Mouse (Mus musculus): ENCODE measurements around the gene Ndufaf1.
"Not testable (repeated sequence)": the region's sequence is repeated elsewhere in the genome, so short reads cannot be mapped to it uniquely, and the experiment has no call there.

Gene Ndufaf1

DNA sequence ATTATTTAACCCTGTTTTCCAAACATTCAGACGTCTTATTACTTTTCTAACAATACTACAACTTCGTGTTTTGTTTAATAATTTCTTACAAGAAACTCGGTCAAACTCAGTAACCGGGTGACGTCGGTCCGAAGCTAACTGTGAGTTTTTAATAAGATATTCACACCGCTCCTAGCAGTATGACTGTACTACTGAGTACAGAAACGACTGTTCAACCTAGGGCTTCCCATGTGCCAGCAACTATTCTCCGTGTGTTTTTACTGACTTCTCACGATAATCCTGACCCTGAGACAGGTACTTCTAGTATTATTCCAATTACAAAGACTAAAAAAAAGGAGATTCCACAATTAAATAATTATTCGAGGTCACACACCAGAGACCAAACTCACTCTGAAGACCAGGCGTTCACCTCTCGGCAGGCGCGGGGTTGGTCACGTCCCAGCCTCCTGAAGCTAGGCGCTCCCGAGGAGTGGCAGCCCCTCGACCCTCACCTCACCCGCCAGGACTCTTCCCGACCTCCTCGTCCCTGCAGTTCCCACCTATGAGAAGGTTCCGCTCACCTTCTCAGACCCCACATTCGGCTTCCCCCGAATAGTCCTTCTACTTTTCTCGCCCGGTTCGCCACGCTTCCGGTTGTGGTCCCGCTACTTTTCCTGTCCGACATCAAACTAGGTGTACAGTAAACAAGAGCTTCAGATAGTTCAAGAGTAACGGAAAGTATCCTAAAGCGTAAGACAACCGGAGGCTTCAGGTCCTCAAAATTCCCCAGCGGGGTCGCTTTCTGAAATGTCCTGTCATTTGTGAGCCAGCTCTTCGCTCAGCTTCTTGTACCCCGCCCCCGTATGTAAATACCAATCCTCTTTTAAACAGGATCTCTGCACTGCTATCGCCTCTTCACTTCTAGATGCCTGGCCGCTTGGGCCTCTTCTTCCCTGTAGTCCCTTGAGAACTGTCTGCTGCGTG, at the start of gene Ndufaf1:
TSS of gene Ndufaf1 (minus strand) at position 608 of the 963 bp plus-strand sequence.
- ChIA-PET POLR2A (interaction anchor here (0.5 to 4.2 kb wide), 47 partner anchors 9 to 414 kb away, joined by 3 to 33 read pairs (median 4); partner anchors contain the start of genes Rtf1 (in 4 of the 4), Itpka (in 2 of the 4), Chp1 (in 1 of the 4) and Exd1 (in 1 of the 4)), CTCF (interaction anchor here in 3 of 4 experiments (0.8 to 1.6 kb wide), 5 partner anchors 12 to 406 kb away, joined by 3 to 4 read pairs (median 3); partner anchors contain the start of genes Chp1 (in 1 of the 3), Exd1 (in 1 of the 3) and Rtf1 (in 1 of the 3))

DNA sequence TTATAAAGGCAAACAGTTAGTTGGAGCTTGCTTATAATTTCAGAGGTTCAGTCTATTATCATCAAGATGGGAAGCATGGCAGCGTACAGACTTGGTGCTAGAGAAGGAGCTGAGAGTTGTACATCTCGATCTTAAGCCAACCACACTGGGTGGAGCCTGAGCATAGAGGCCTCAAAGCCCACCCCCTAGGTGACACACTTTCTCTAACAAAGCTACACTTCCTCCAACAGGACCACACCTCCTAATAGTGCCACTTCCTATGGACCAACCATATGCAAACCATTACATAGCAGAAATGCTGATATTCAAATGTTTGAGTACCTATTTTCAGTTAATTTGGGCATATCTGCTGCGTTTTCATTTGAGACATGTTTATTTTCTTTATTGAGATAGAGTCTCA, 47.4 kb upstream of the Ndufaf1 start:
- POLR2A ChIA-PET: interaction anchor here in 3 of 4 experiments (0.8 to 6.2 kb wide), 17 partner anchors 10 to 232 kb away, joined by 3 to 55 read pairs (median 4); partner anchors contain the start of genes Ino80 (in 1 of the 3), Itpka (in 1 of the 3), Ltk (in 1 of the 3) and Rtf1 (in 1 of the 3)
- CTCF ChIA-PET: no interaction called here

DNA sequence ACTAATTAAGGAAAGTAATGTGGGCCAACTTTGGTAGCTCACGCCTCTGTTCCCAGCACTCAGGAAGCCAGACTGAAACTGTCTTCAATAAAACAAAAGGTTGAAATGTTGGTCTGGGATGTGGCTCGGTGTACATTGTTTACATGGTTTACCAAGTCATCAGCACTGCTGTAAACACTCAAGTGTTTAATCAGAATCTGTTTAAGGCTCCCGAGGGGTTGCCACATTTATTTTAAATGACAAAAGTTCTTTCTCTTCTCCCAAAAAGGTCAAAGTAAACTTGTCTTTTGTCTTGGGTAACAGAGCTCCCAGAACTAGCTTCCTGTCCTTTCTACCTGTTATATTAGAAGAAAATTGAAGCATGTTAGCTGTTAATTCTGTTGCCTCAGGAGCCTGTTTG, 45.0 kb upstream of the Ndufaf1 start:
- ChIA-PET CTCF (interaction anchor here in 2 of 4 experiments (1.0 kb wide), 2 partner anchors 15 kb away, joined by 3 read pairs; no protein-coding TSS in a partner anchor), POLR2A (interaction anchor here (0.6 to 6.2 kb wide), 35 partner anchors 9 to 765 kb away, joined by 3 to 55 read pairs (median 4); partner anchors contain the start of genes Rtf1 (in 2 of the 4), Itpka (in 1 of the 4), Ltk (in 1 of the 4) and Rpap1 (in 1 of the 4))

- ChIA-PET POLR2A (interaction anchor here in 3 of 4 experiments (0.6 to 1.9 kb wide), 8 partner anchors 11 to 147 kb away, joined by 3 to 8 read pairs (median 3); partner anchors contain the start of gene Rtf1 (in 1 of the 3)), CTCF (interaction anchor here in 2 of 4 experiments (0.6 kb wide), 2 partner anchors 243 to 339 kb away, joined by 3 to 4 read pairs; no protein-coding TSS in a partner anchor)
Observed at GRCm38 (mm10) chr2:119703171-119703570, 40.5 kb upstream of the Ndufaf1 start.

GRCm38 (mm10) chr2:119699962-119700361, 37.3 kb upstream of the Ndufaf1 start:
- ChIA-PET CTCF (interaction anchor here in 1 of 4 experiments (1.4 kb wide), 1 partner anchor 7 kb away, joined by 3 read pairs; no protein-coding TSS in a partner anchor), POLR2A (interaction anchor here in 2 of 4 experiments (1.0 to 2.0 kb wide), 4 partner anchors 9 to 41 kb away, joined by 3 to 7 read pairs (median 4); no protein-coding TSS in a partner anchor)

GRCm38 (mm10) chr2:119698472-119698871, 35.8 kb upstream of the Ndufaf1 start:
- ChIA-PET CTCF (no interaction called here), POLR2A (interaction anchor here in 1 of 4 experiments (0.6 to 1.4 kb wide), 2 partner anchors 14 to 180 kb away, joined by 4 to 6 read pairs; no protein-coding TSS in a partner anchor)

GRCm38 (mm10) chr2:119696111-119696510, 33.5 kb upstream of the Ndufaf1 start:
- ChIA-PET CTCF (interaction anchor here in 3 of 4 experiments (0.6 to 0.7 kb wide), 3 partner anchors 24 to 465 kb away, joined by 3 to 6 read pairs (median 3); no protein-coding TSS in a partner anchor), POLR2A (interaction anchor here in 1 of 4 experiments (1.0 to 2.0 kb wide), 4 partner anchors 10 to 33 kb away, joined by 3 to 5 read pairs (median 4); partner anchors contain the start of gene Ndufaf1)

DNA sequence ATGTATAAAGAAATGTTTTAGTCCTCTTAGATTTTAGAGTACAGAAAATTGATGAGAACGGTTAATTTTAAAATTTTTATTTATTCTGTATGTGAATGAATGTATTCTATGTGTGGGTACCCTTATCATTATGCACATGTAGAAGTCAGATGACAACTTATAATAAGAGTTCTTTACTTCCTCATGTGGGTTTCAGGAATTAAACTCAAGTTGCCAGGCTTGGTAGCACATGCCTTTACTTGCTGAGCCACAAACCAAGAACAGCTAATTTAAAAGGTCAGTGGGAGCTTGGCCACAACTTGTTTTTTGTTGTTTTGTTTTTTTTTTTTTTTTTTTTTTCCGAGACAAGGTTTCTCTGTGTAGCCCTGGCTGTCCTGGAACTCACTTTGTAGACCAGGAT, 32.2 kb upstream of the Ndufaf1 start:
- CTCF ChIA-PET: interaction anchor here in 1 of 4 experiments (0.5 kb wide), 1 partner anchor 57 kb away, joined by 3 read pairs; no protein-coding TSS in a partner anchor

DNA sequence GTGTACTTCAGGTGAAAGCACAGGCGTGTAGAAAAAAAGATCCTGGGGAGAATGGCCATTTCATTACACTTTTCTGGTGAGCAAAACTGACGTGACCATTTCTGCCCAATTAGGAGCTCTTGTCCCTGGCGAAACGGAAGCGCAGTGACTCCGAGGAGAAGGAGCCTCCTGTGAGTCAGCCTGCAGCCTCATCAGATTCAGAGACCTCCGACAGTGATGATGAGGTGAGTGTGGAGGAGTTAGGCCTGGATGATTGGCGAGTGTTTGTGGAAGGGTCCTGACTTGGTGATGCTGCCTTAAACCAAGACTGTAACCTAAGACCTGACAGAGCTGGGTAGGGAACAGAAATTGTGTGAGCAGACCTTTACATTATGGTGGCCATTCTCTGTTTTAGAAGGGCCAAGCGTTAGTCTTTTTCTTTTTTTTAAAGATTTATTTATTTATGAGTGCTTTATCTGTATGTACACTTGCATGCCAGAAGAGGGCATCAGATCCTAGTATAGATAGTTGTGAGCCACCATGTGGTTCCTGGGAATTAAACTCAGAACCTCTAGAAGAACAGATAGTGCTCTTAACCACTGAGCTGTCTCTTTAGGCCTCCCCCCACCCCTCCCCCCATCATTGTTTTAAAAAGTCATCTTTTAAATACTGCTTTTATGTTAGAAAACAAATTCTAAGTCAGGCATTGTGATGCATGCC, 29.5 kb upstream of the Ndufaf1 start:
- ChIA-PET POLR2A (interaction anchor here in 3 of 4 experiments (0.6 to 2.6 kb wide), 21 partner anchors 9 to 647 kb away, joined by 3 to 12 read pairs (median 4); partner anchors contain the start of genes Itpka (in 1 of the 3), Rpap1 (in 1 of the 3) and Rtf1 (in 1 of the 3)), CTCF (interaction anchor here (0.6 to 1.4 kb wide), 13 partner anchors 9 to 1724 kb away, joined by 3 to 8 read pairs (median 3); no protein-coding TSS in a partner anchor)

More for the DNA sequence above, 32.2 kb upstream of the Ndufaf1 start:
- POLR2A ChIA-PET: interaction anchor here in 1 of 4 experiments (0.6 to 0.7 kb wide), 3 partner anchors 15 to 1013 kb away, joined by 3 read pairs; no protein-coding TSS in a partner anchor

- CTCF ChIA-PET: no interaction called here
Observed at GRCm38 (mm10) chr2:119683706-119684105, 21.1 kb upstream of the Ndufaf1 start.

GRCm38 (mm10) chr2:119675831-119676230, 13.2 kb upstream of the Ndufaf1 start:
- CTCF ChIA-PET: interaction anchor here in 1 of 4 experiments (1.4 kb wide), 1 partner anchor 41 kb away, joined by 5 read pairs; no protein-coding TSS in a partner anchor

More at GRCm38 (mm10) chr2:119683706-119684105, 21.1 kb upstream of the Ndufaf1 start:
- POLR2A ChIA-PET: no interaction called here

DNA sequence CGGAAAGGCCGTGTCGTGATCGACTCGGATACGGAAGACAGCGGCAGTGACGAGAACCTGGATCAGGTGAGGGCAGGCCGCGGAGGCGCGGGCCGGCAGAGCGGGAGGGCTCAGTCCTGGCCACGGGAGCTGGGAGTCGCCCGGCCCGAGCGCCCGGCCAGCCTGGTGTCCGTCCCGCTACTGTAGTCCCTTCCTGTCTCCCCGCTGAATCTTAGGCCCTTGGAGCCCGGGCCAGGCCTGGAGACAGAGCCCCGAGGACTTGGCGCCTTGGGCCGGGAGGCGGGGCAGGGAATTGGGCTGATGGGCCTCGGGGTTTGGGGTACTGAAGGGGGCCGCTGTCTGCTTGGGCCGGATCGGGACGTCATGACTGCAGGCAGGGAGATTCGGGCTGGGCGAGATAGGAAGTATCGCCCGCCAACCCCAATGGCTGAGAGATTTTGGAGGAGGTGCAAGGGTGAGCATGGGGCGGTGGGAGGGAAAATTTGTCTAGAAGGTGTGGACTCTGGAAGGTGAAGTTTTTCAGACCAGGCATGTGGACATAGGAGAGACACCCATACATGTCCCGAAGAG, 12.7 kb upstream of the Ndufaf1 start:
- ChIA-PET POLR2A (interaction anchor here (0.6 to 3.4 kb wide), 24 partner anchors 10 to 422 kb away, joined by 3 to 33 read pairs (median 4); partner anchors contain the start of genes Ndufaf1 (in 4 of the 4), Chp1 (in 1 of the 4), Exd1 (in 1 of the 4) and Ino80 (in 1 of the 4)), CTCF (interaction anchor here in 2 of 4 experiments (0.5 to 1.4 kb wide), 6 partner anchors 13 to 394 kb away, joined by 3 to 5 read pairs (median 3); partner anchors contain the start of genes Chp1 (in 1 of the 2), Exd1 (in 1 of the 2) and Ndufaf1 (in 1 of the 2))

More at GRCm38 (mm10) chr2:119675831-119676230, 13.2 kb upstream of the Ndufaf1 start:
- POLR2A ChIA-PET: interaction anchor here in 3 of 4 experiments (0.6 to 3.4 kb wide), 12 partner anchors 10 to 198 kb away, joined by 3 to 33 read pairs (median 6); partner anchors contain the start of genes Ndufaf1 (in 2 of the 3) and Ino80 (in 1 of the 3)

DNA sequence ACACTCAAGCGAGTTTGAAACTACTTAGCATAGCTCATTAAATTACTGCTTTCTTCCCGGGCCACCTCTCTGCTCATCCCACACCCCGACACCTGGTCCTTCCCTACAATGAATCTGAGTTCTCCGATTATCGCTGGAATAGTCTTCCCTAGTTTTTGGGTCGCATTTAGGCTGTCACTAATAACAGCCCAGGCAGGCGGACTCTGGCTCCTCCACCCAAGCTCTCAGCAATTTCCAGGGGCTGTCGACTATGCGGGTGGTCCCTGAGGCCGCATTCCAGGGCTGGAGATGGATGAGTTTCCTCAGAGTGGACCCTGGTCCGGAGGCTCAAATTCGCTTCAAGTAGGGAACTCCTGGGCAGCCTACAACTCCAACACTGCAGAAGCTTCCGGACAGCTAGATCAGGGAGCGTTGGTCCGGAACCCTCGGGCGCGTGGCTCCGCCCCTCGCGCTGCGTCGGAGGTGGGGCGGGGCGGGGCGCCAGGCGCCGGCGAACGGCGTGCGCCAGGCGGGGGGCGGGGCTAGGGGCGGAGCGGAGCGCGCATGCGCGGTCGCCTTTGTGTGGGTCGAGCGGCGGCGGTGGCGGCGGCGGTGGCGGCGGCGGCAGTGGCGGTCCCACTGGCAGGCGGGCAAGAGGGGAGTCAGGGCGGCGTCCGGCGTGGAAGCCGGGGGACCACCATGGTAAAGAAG, 12.0 kb upstream of the Ndufaf1 start, which contains the start of gene Rtf1:
TSS of gene Rtf1 (plus strand) at position 544 of the 690 bp plus-strand sequence.
- ChIA-PET POLR2A (interaction anchor here (0.6 to 3.4 kb wide), 36 partner anchors 11 to 1001 kb away, joined by 3 to 33 read pairs (median 4); partner anchors contain the start of genes Ndufaf1 (in 4 of the 4), Chp1 (in 1 of the 4), Exd1 (in 1 of the 4) and Ino80 (in 1 of the 4)), CTCF (interaction anchor here in 3 of 4 experiments (0.5 to 1.4 kb wide), 13 partner anchors 12 to 486 kb away, joined by 3 to 8 read pairs (median 3); partner anchors contain the start of genes Chp1 (in 1 of the 3), Exd1 (in 1 of the 3) and Ndufaf1 (in 1 of the 3))

DNA sequence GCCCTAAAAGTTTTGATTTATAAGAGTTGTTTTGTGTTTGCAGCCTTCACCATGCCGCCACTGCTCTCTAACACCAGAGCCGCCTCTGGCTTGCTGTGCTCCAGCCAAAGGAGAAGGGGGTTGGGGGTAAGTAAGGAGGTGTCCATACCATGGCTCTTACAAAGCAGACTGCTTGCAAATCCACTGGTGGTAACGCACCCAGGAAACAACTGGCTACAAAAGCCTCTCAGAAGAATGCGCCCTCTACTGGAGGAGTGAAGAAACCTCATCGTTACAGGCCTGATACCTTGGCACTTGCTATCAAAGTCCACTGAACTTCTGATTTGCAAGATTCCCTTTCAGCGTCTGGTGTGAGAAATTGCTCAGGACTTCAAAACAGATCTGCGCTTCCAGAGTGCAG, 6.4 kb upstream of the Ndufaf1 start:
- ChIA-PET CTCF (no interaction called here), POLR2A (no interaction called here)

- CTCF ChIA-PET, POLR2A ChIA-PET: not testable (repeated sequence)
Observed at GRCm38 (mm10) chr2:119665744-119666143, 3.1 kb upstream of the Ndufaf1 start.

DNA sequence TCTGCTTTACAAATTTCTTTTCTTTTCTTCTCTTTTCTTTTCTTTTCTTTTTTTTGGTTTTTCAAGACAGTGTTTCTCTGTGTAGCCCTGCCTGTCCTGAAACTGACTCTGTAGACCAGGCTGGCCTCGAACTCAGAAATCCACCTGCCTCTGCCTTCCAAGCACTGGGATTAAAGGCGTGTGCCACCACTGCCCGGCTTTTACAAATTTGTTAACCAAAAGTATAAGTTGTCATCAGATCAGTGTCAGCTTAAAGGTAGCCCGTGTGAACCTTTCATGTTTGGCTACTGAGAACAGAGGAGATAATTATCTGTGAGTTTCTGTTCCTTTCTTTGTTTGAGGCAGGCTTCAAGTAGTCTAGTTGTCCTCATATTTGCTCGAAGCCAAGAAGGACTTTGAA, 18.4 kb downstream of the Ndufaf1 start:
- POLR2A ChIA-PET: no interaction called here
- CTCF ChIA-PET: interaction anchor here in 1 of 4 experiments (0.7 kb wide), 1 partner anchor 13 kb away, joined by 4 read pairs; no protein-coding TSS in a partner anchor

Measured in embryonic stem cell, embryonic (primary cell).